Mouse (Mus musculus): ENCODE data around the gene Pcdh7.
"Not testable (repeated sequence)": the region's sequence is repeated elsewhere in the genome, so short reads cannot be mapped to it uniquely, and the experiment has no call there.

Gene Pcdh7

GRCm38 (mm10) chr5:57717906-57718875, at the start of gene Pcdh7:
Pcdh7 (plus strand) TSS chr5:57717967.
- DNase-seq (ENCODE audit: low read depth, low spot score), result peak; percentile 72

GRCm38 (mm10) chr5:57676970-57677369, 40.8 kb upstream of the Pcdh7 start:
- not testable (repeated sequence) for DNase-seq (ENCODE audit: low read depth, low spot score)

- no peak for DNase-seq (ENCODE audit: low read depth, low spot score)
Observed at GRCm38 (mm10) chr5:57708396-57708795, 9.4 kb upstream of the Pcdh7 start.

- peak; percentile 26 for DNase-seq (ENCODE audit: low read depth, low spot score)
Observed at GRCm38 (mm10) chr5:57713980-57714379, 3.8 kb upstream of the Pcdh7 start.

GRCm38 (mm10) chr5:57714621-57715523, 2.9 kb upstream of the Pcdh7 start:
- peak; percentile 71 for DNase-seq (ENCODE audit: low read depth, low spot score)

- DNase-seq (ENCODE audit: low read depth, low spot score), result peak; percentile 85
Observed at GRCm38 (mm10) chr5:57715524-57716400, 2.0 kb upstream of the Pcdh7 start.

GRCm38 (mm10) chr5:57716421-57717237, 1.1 kb upstream of the Pcdh7 start:
- DNase-seq (ENCODE audit: low read depth, low spot score), result peak; percentile 67

- peak; percentile 73 for DNase-seq (ENCODE audit: low read depth, low spot score)
Observed at GRCm38 (mm10) chr5:57717238-57717905, 395 bp upstream of the Pcdh7 start.

GRCm38 (mm10) chr5:57718876-57719593, 1.3 kb downstream of the Pcdh7 start:
- DNase-seq (ENCODE audit: low read depth, low spot score), result peak; percentile 41

- peak; percentile 61 for DNase-seq (ENCODE audit: low read depth, low spot score)
Observed at GRCm38 (mm10) chr5:57719594-57720185, 1.9 kb downstream of the Pcdh7 start.

GRCm38 (mm10) chr5:57720206-57720880, 2.6 kb downstream of the Pcdh7 start:
- peak; percentile 2 for DNase-seq (ENCODE audit: low read depth, low spot score)

GRCm38 (mm10) chr5:57721148-57721712, 3.5 kb downstream of the Pcdh7 start:
- no peak for DNase-seq (ENCODE audit: low read depth, low spot score)

- DNase-seq (ENCODE audit: low read depth, low spot score), result no peak
Observed at GRCm38 (mm10) chr5:57721927-57722326, 4.2 kb downstream of the Pcdh7 start.

GRCm38 (mm10) chr5:57733451-57733850, 15.7 kb downstream of the Pcdh7 start:
- DNase-seq (ENCODE audit: low read depth, low spot score), result peak; percentile 58

- no peak for DNase-seq (ENCODE audit: low read depth, low spot score)
Observed at GRCm38 (mm10) chr5:57735723-57736122, 18.0 kb downstream of the Pcdh7 start.

- DNase-seq (ENCODE audit: low read depth, low spot score), result no peak
Observed at GRCm38 (mm10) chr5:57742924-57743323, 25.2 kb downstream of the Pcdh7 start.

GRCm38 (mm10) chr5:57743956-57744661, 26.3 kb downstream of the Pcdh7 start:
- no peak for DNase-seq (ENCODE audit: low read depth, low spot score)
